Mouse (Mus musculus) urinary bladder, postnatal 14 days (tissue): Measurements from ENCODE around the gene Cbln1.

Experiments used
- DNase-seq: peaks from one replicate; pipeline ENCODE4 v3.0.0; 2021; ENCODE audit warnings: low spot score

The Cbln1 gene

GRCm38 (mm10) chr8:87469931-87470833 is 2.2 kb downstream of the Cbln1 start:
- DNase-seq = no peak

GRCm38 (mm10) chr8:87468958-87469815 is 3.2 kb downstream of the Cbln1 start:
- DNase-seq = no peak

- DNase-seq = no peak
These were observed 3.9 kb downstream of the Cbln1 start for GRCm38 (mm10) chr8:87468416-87468957.

GRCm38 (mm10) chr8:87467906-87468305 is 4.5 kb downstream of the Cbln1 start:
- no peak for DNase-seq

- DNase-seq = no peak
These were observed 5.3 kb downstream of the Cbln1 start for GRCm38 (mm10) chr8:87466936-87467602.

- no peak for DNase-seq
These were observed 6.1 kb downstream of the Cbln1 start for GRCm38 (mm10) chr8:87466335-87466734.

- DNase-seq = no peak
These were observed 8.0 kb downstream of the Cbln1 start for GRCm38 (mm10) chr8:87464446-87464845.

- DNase-seq = no peak
These were observed 10.6 kb downstream of the Cbln1 start for GRCm38 (mm10) chr8:87461801-87462200.

- DNase-seq = no peak
These were observed 15.5 kb downstream of the Cbln1 start for GRCm38 (mm10) chr8:87456949-87457348.

GRCm38 (mm10) chr8:87452815-87453214 is 19.6 kb downstream of the Cbln1 start:
- DNase-seq = no peak

- DNase-seq = no peak
These were observed 20.7 kb downstream of the Cbln1 start for GRCm38 (mm10) chr8:87451737-87452136.

- no peak for DNase-seq
These were observed 37.8 kb downstream of the Cbln1 start for GRCm38 (mm10) chr8:87434592-87434991.

- no peak for DNase-seq
These were observed 45.2 kb downstream of the Cbln1 start for GRCm38 (mm10) chr8:87427188-87427587.

GRCm38 (mm10) chr8:87424706-87425105 is 47.7 kb downstream of the Cbln1 start:
- DNase-seq = no peak

- DNase-seq = no peak
These were observed 50.7 kb downstream of the Cbln1 start for GRCm38 (mm10) chr8:87421697-87422096.
